In the genomic region with DNA sequence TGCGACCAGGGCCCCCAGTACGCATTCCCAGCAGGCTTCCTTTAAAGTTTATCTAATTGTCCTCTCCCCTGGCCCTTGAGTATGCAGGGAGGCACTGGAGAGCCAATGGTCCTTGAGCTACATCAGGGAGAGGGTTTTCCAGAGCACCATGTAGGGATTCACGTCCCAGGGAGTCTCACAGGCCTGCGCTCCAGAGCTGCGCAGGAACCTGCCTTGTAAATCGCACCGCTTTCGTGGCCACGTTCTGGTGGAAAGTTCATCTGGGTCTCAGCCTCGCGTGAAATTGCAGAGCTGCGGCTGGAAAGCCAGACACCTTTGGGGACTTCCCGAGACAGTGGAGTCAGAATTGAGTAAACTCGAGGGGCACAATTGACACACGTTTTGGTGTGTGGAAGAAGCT, we compare ENCODE assay signal across 27 mouse cellular contexts.
"Had no signal": no experiment of that assay in that cellular context is flagged by ENCODE, and none has a peak within 500 bp of the region (broad histone marks: within the 10 kb centered on the region; RNA-seq: fewer than 3 reads in every experiment).

No protein-coding gene starts in this region.

- H3K27ac ChIP-seq: embryonic facial prominence, embryonic 10.5 days; embryonic facial prominence, embryonic 12.5 days; embryonic facial prominence, embryonic 13.5 days; embryonic facial prominence, embryonic 15.5 days; forebrain, embryonic 10.5 days; forebrain, embryonic 13.5 days; forebrain, embryonic 15.5 days; gastrocnemius, adult 2 months; heart, adult 2 months had no signal

- H3K4me2 ChIP-seq: embryonic facial prominence, embryonic 12.5 days; embryonic facial prominence, embryonic 13.5 days; embryonic facial prominence, embryonic 15.5 days; forebrain, embryonic 13.5 days; forebrain, embryonic 15.5 days had no signal

- DNase-seq: cerebellum, adult 2 months; cerebellum, adult 8-10 months; cerebellum, adult 9-10 months; cerebellum, adult 9-11 months; cerebellum, postnatal 10 days; cerebellum, postnatal 14 days; cerebellum, postnatal 25 days; cerebellum, postnatal 36 days; embryo, embryonic 11 days; forebrain, postnatal 0 days; gastrocnemius, adult 2 months; gastrocnemius, postnatal 10 days; gastrocnemius, postnatal 14 days; gastrocnemius, postnatal 25 days; gastrocnemius, postnatal 36 days; heart, adult 18-20 months; heart, adult 2 months had no signal

- H3K36me3 ChIP-seq: embryonic facial prominence, embryonic 10.5 days; embryonic facial prominence, embryonic 12.5 days; embryonic facial prominence, embryonic 13.5 days; embryonic facial prominence, embryonic 15.5 days; forebrain, embryonic 10.5 days; forebrain, embryonic 15.5 days had no signal

- ATAC-seq: forebrain, embryonic 13.5 days; forebrain, embryonic 14.5 days; forebrain, embryonic 15.5 days; forebrain, embryonic 16.5 days; forebrain, postnatal 0 days had no signal

- H3K27me3 ChIP-seq: embryonic facial prominence, embryonic 12.5 days; embryonic facial prominence, embryonic 15.5 days had no signal

- H3K9ac ChIP-seq: embryonic facial prominence, embryonic 12.5 days; embryonic facial prominence, embryonic 13.5 days; embryonic facial prominence, embryonic 15.5 days; forebrain, embryonic 13.5 days; forebrain, embryonic 15.5 days; forebrain, postnatal 0 days had no signal

- H3K9me3 ChIP-seq: embryonic facial prominence, embryonic 10.5 days; embryonic facial prominence, embryonic 12.5 days; embryonic facial prominence, embryonic 13.5 days; embryonic facial prominence, embryonic 15.5 days; forebrain, embryonic 10.5 days; forebrain, embryonic 13.5 days; forebrain, embryonic 15.5 days had no signal

- H3K4me3 ChIP-seq: embryonic facial prominence, embryonic 10.5 days; embryonic facial prominence, embryonic 12.5 days; embryonic facial prominence, embryonic 13.5 days; embryonic facial prominence, embryonic 15.5 days; erythroblast, embryonic 14.5 days; forebrain, embryonic 10.5 days; forebrain, embryonic 13.5 days; forebrain, embryonic 15.5 days; gastrocnemius, adult 2 months; heart, adult 2 months had no signal
